Mouse (Mus musculus): ENCODE results near the gene Hmga2. TPM values are rescaled to one million over a fixed set of nuclear protein-coding genes. Genes with fewer than 3 reads are reported as not detected.

Hmga2 gene
- polyA plus RNA-seq, 1 experiment: 40.7 TPM

- Histone ChIP-seq H3K4me1 (ENCODE audit: control insufficient read depth, insufficient read depth, low read length) (peaks cover under 1% of the 10 kb centered on the region), H3K4me3 (ENCODE audit: low read depth, low read length) (no peak overlapping the region), H3K27me3 (ENCODE audit: control insufficient read depth, insufficient read depth, low read length, poor library complexity, severe bottlenecking) (no peaks in the 10 kb centered on the region; the same call in none of the 2 replicates), H3K27ac (ENCODE audit: insufficient read depth, low read length) (no peak overlapping the region), H3K36me3 (ENCODE audit: control insufficient read depth, insufficient read depth, low read length, poor library complexity, severe bottlenecking) (no peaks in the 10 kb centered on the region), H3K9ac (ENCODE audit: low read depth, poor library complexity, severe bottlenecking) (no peak overlapping the region), H3K9me3 (replicated peaks; ENCODE audit: control insufficient read depth, insufficient read depth, low read length, poor library complexity, severe bottlenecking) (no peaks in the 10 kb centered on the region)
- TF ChIP-seq CTCF (IDR thresholded peaks at IDR 0.05; ENCODE audit: low read depth, low read length) (no peak), POLR2A (IDR thresholded peaks at IDR 0.05; ENCODE audit: insufficient read depth, low read length) (no peak), EP300 (IDR thresholded peaks at IDR 0.05; ENCODE audit: insufficient read depth, low read depth, low read length) (no peak)
Measured at GRCm38 (mm10) chr10:120389707-120390106, 86.6 kb downstream of the Hmga2 start.

- Histone ChIP-seq H3K9ac (ENCODE audit: low read depth, poor library complexity, severe bottlenecking) (no peak overlapping the region), H3K4me3 (ENCODE audit: low read depth, low read length) (no peak overlapping the region), H3K27me3 (ENCODE audit: control insufficient read depth, insufficient read depth, low read length, poor library complexity, severe bottlenecking) (no peaks in the 10 kb centered on the region; the same call in none of the 2 replicates), H3K36me3 (ENCODE audit: control insufficient read depth, insufficient read depth, low read length, poor library complexity, severe bottlenecking) (no peaks in the 10 kb centered on the region), H3K4me1 (ENCODE audit: control insufficient read depth, insufficient read depth, low read length) (peaks cover 2% of the 10 kb centered on the region), H3K9me3 (replicated peaks; ENCODE audit: control insufficient read depth, insufficient read depth, low read length, poor library complexity, severe bottlenecking) (no peaks in the 10 kb centered on the region), H3K27ac (ENCODE audit: insufficient read depth, low read length) (no peak overlapping the region)
- TF ChIP-seq CTCF (IDR thresholded peaks at IDR 0.05; ENCODE audit: low read depth, low read length) (no peak), POLR2A (IDR thresholded peaks at IDR 0.05; ENCODE audit: insufficient read depth, low read length) (no peak), EP300 (IDR thresholded peaks at IDR 0.05; ENCODE audit: insufficient read depth, low read depth, low read length) (no peak)
Measured at GRCm38 (mm10) chr10:120388966-120389365, 87.3 kb downstream of the Hmga2 start.

- Histone ChIP-seq H3K4me1 (ENCODE audit: control insufficient read depth, insufficient read depth, low read length) (peaks cover 2% of the 10 kb centered on the region), H3K27me3 (ENCODE audit: control insufficient read depth, insufficient read depth, low read length, poor library complexity, severe bottlenecking) (no peaks in the 10 kb centered on the region; the same call in none of the 2 replicates), H3K27ac (ENCODE audit: insufficient read depth, low read length) (no peak overlapping the region), H3K9ac (ENCODE audit: low read depth, poor library complexity, severe bottlenecking) (no peak overlapping the region), H3K9me3 (replicated peaks; ENCODE audit: control insufficient read depth, insufficient read depth, low read length, poor library complexity, severe bottlenecking) (no peaks in the 10 kb centered on the region), H3K4me3 (ENCODE audit: low read depth, low read length) (no peak overlapping the region), H3K36me3 (ENCODE audit: control insufficient read depth, insufficient read depth, low read length, poor library complexity, severe bottlenecking) (no peaks in the 10 kb centered on the region)
- TF ChIP-seq CTCF (IDR thresholded peaks at IDR 0.05; ENCODE audit: low read depth, low read length) (no peak), POLR2A (IDR thresholded peaks at IDR 0.05; ENCODE audit: insufficient read depth, low read length) (no peak), EP300 (IDR thresholded peaks at IDR 0.05; ENCODE audit: insufficient read depth, low read depth, low read length) (no peak)
Measured at GRCm38 (mm10) chr10:120388400-120388871, 87.8 kb downstream of the Hmga2 start.

GRCm38 (mm10) chr10:120387105-120387504 lies 89.2 kb downstream of the Hmga2 start:
- Histone ChIP-seq H3K9ac (ENCODE audit: low read depth, poor library complexity, severe bottlenecking) (no peak overlapping the region), H3K4me1 (ENCODE audit: control insufficient read depth, insufficient read depth, low read length) (peaks cover 2% of the 10 kb centered on the region), H3K27me3 (ENCODE audit: control insufficient read depth, insufficient read depth, low read length, poor library complexity, severe bottlenecking) (no peaks in the 10 kb centered on the region; the same call in none of the 2 replicates), H3K4me3 (ENCODE audit: low read depth, low read length) (no peak overlapping the region), H3K9me3 (replicated peaks; ENCODE audit: control insufficient read depth, insufficient read depth, low read length, poor library complexity, severe bottlenecking) (no peaks in the 10 kb centered on the region), H3K36me3 (ENCODE audit: control insufficient read depth, insufficient read depth, low read length, poor library complexity, severe bottlenecking) (no peaks in the 10 kb centered on the region), H3K27ac (ENCODE audit: insufficient read depth, low read length) (no peak overlapping the region)
- TF ChIP-seq CTCF (IDR thresholded peaks at IDR 0.05; ENCODE audit: low read depth, low read length) (no peak), EP300 (IDR thresholded peaks at IDR 0.05; ENCODE audit: insufficient read depth, low read depth, low read length) (no peak), POLR2A (IDR thresholded peaks at IDR 0.05; ENCODE audit: insufficient read depth, low read length) (no peak)

- no peak overlapping the region for H3K4me3 ChIP-seq (ENCODE audit: low read depth, low read length)
- no peaks in the 10 kb centered on the region for H3K9me3 ChIP-seq (replicated peaks; ENCODE audit: control insufficient read depth, insufficient read depth, low read length, poor library complexity, severe bottlenecking)
- no peaks in the 10 kb centered on the region for H3K36me3 ChIP-seq (ENCODE audit: control insufficient read depth, insufficient read depth, low read length, poor library complexity, severe bottlenecking)
- no peaks in the 10 kb centered on the region; the same call in none of the 2 replicates for H3K27me3 ChIP-seq (ENCODE audit: control insufficient read depth, insufficient read depth, low read length, poor library complexity, severe bottlenecking)
- no peak overlapping the region for H3K9ac ChIP-seq (ENCODE audit: low read depth, poor library complexity, severe bottlenecking)
- TF ChIP-seq POLR2A (IDR thresholded peaks at IDR 0.05; ENCODE audit: insufficient read depth, low read length): no peak
- TF ChIP-seq CTCF (IDR thresholded peaks at IDR 0.05; ENCODE audit: low read depth, low read length): no peak
- TF ChIP-seq EP300 (IDR thresholded peaks at IDR 0.05; ENCODE audit: insufficient read depth, low read depth, low read length): no peak
- H3K27ac ChIP-seq (ENCODE audit: insufficient read depth, low read length): no peak overlapping the region
- H3K4me1 ChIP-seq (ENCODE audit: control insufficient read depth, insufficient read depth, low read length): peaks cover 2% of the 10 kb centered on the region
Measured at GRCm38 (mm10) chr10:120384797-120385600, 91.3 kb downstream of the Hmga2 start.

- H3K4me1 ChIP-seq (ENCODE audit: control insufficient read depth, insufficient read depth, low read length): peaks cover 2% of the 10 kb centered on the region
- no peaks in the 10 kb centered on the region for H3K36me3 ChIP-seq (ENCODE audit: control insufficient read depth, insufficient read depth, low read length, poor library complexity, severe bottlenecking)
Measured at GRCm38 (mm10) chr10:120384040-120384439, 92.2 kb downstream of the Hmga2 start.

More at GRCm38 (mm10) chr10:120384040-120384439, 92.2 kb downstream of the Hmga2 start:
- no peak overlapping the region for H3K4me3 ChIP-seq (ENCODE audit: low read depth, low read length)
- TF ChIP-seq CTCF (IDR thresholded peaks at IDR 0.05; ENCODE audit: low read depth, low read length) (no peak), POLR2A (IDR thresholded peaks at IDR 0.05; ENCODE audit: insufficient read depth, low read length) (no peak), EP300 (IDR thresholded peaks at IDR 0.05; ENCODE audit: insufficient read depth, low read depth, low read length) (no peak)
- H3K27me3 ChIP-seq (ENCODE audit: control insufficient read depth, insufficient read depth, low read length, poor library complexity, severe bottlenecking): no peaks in the 10 kb centered on the region
- no peak overlapping the region for H3K27ac ChIP-seq (ENCODE audit: insufficient read depth, low read length)
- no peak overlapping the region for H3K9ac ChIP-seq (ENCODE audit: low read depth, poor library complexity, severe bottlenecking)
- H3K9me3 ChIP-seq (replicated peaks; ENCODE audit: control insufficient read depth, insufficient read depth, low read length, poor library complexity, severe bottlenecking): no peaks in the 10 kb centered on the region

All from ES-Bruce4 (cell line).